Mouse (Mus musculus): ENCODE results near the gene Glra3. TPM values are rescaled to one million over a fixed set of nuclear protein-coding genes. Genes with fewer than 3 reads are reported as not detected.

Gene Glra3
- polyA plus RNA-seq, 1 experiment from 2014 or later, result 0.07 TPM

GRCm38 (mm10) chr8:56129357-56129756 lies 189.1 kb downstream of the Glra3 start:
- H3K4me1 ChIP-seq, result no peaks in the 10 kb centered on the region
- no peak overlapping the region for H3K4me2 ChIP-seq (replicated peaks)
- WGBS, result 64% methylated on average over 2 of the region's 2 CpGs
- no peaks in the 10 kb centered on the region for H3K27me3 ChIP-seq
- H3K9ac ChIP-seq, result no peak overlapping the region
- H3K4me3 ChIP-seq (replicated peaks), result no peak overlapping the region
- no peaks in the 10 kb centered on the region for H3K36me3 ChIP-seq
- ATAC-seq (ENCODE audit: insufficient number of reproducible peaks, low FRiP score, low TSS enrichment, low read depth), result no peak
- no peak overlapping the region for H3K27ac ChIP-seq (replicated peaks)
- no peaks in the 10 kb centered on the region for H3K9me3 ChIP-seq (replicated peaks)

- H3K4me3 ChIP-seq (replicated peaks), result no peak overlapping the region
- no peaks in the 10 kb centered on the region for H3K27me3 ChIP-seq
- no peaks in the 10 kb centered on the region for H3K9me3 ChIP-seq (replicated peaks)
- WGBS, result 53% methylated on average over 1 of the region's 1 CpGs
- ATAC-seq (ENCODE audit: insufficient number of reproducible peaks, low FRiP score, low TSS enrichment, low read depth), result no peak
- no peaks in the 10 kb centered on the region for H3K4me1 ChIP-seq
- H3K36me3 ChIP-seq, result no peaks in the 10 kb centered on the region
- no peak overlapping the region for H3K4me2 ChIP-seq (replicated peaks)
- no peak overlapping the region for H3K9ac ChIP-seq
- no peak overlapping the region for H3K27ac ChIP-seq (replicated peaks)
These were observed 210.4 kb downstream of the Glra3 start for GRCm38 (mm10) chr8:56150697-56151096.

- Histone ChIP-seq H3K4me3 (replicated peaks) (no peak overlapping the region), H3K36me3 (no peaks in the 10 kb centered on the region), H3K4me2 (replicated peaks) (no peak overlapping the region), H3K27ac (replicated peaks) (no peak overlapping the region), H3K9me3 (replicated peaks) (no peaks in the 10 kb centered on the region), H3K27me3 (no peaks in the 10 kb centered on the region), H3K9ac (no peak overlapping the region), H3K4me1 (no peaks in the 10 kb centered on the region)
- 84% methylated on average over 5 of the region's 5 CpGs for WGBS
- ATAC-seq (ENCODE audit: insufficient number of reproducible peaks, low FRiP score, low TSS enrichment, low read depth), result no peak
These were observed 211.3 kb downstream of the Glra3 start for GRCm38 (mm10) chr8:56151574-56151973.

- no peak overlapping the region for H3K4me3 ChIP-seq (replicated peaks)
- no peaks in the 10 kb centered on the region for H3K9me3 ChIP-seq (replicated peaks)
- H3K27me3 ChIP-seq, result no peaks in the 10 kb centered on the region
- no peak overlapping the region for H3K4me2 ChIP-seq (replicated peaks)
- H3K36me3 ChIP-seq, result no peaks in the 10 kb centered on the region
- no peak overlapping the region for H3K9ac ChIP-seq
- H3K4me1 ChIP-seq, result no peaks in the 10 kb centered on the region
- WGBS, result 35% methylated on average over 2 of the region's 2 CpGs
- no peak for ATAC-seq (ENCODE audit: insufficient number of reproducible peaks, low FRiP score, low TSS enrichment, low read depth)
- H3K27ac ChIP-seq (replicated peaks), result no peak overlapping the region
These were observed 218.7 kb downstream of the Glra3 start for GRCm38 (mm10) chr8:56158966-56159365.

Other genes starting within 250 kb of the Glra3 start
- not detected in 2 replicates for gene Adam29, start 33.5 kb upstream of the Glra3 start, polyA plus RNA-seq (2015; fragmentation: Nextera tagmentation; extraction: Ambion mirVana)